Mouse (Mus musculus): ENCODE data around the gene Tra2b. TPM values are rescaled to one million over a fixed set of nuclear protein-coding genes. Genes with fewer than 3 reads are reported as not detected.

Gene Tra2b
- total and polyA plus RNA-seq, 3 experiments: 15.6 to 43.3 (median 33.6) TPM

GRCm38 (mm10) chr16:22270491-22270890, 4.7 kb upstream of the Tra2b start:
- Histone ChIP-seq H3K36me3 (ENCODE audit: control insufficient read depth, insufficient read depth, low read length) (no peaks in the 10 kb centered on the region), H3K79me2 (replicated peaks; ENCODE audit: control insufficient read depth, insufficient read depth, low read length) (no peaks in the 10 kb centered on the region), H3K27me3 (ENCODE audit: control insufficient read depth, insufficient read depth, low read length) (no peaks in the 10 kb centered on the region), H3K9ac (ENCODE audit: low read depth, low read length) (no peak overlapping the region), H3K27ac (no peak overlapping the region), H3K4me3 (no peak overlapping the region), H3K4me1 (ENCODE audit: control insufficient read depth, insufficient read depth, low read length) (no peaks in the 10 kb centered on the region)
- WGBS: 72% methylated on average over 3 of the region's 3 CpGs
- DNase-seq: no peak
- intact Hi-C loops (cut with DNase I): no loop called here
- no peak for TF ChIP-seq POLR2A (IDR thresholded peaks at IDR 0.05; ENCODE audit: insufficient read depth, low read depth, low read length)
- TF ChIP-seq CTCF (IDR thresholded peaks at IDR 0.05): no peak

GRCm38 (mm10) chr16:22266384-22266783, 579 bp upstream of the Tra2b start:
- intact Hi-C loops (cut with DNase I): loop anchor here (5.0 to 10.0 kb wide), 6 partner anchors 104 to 842 kb away; partner anchors contain the start of genes Ehhadh, Igf2bp2, Tmem41a and Vps8
- H3K4me3 ChIP-seq: peak overlapping the region; percentile 99
- no peak for TF ChIP-seq CTCF (IDR thresholded peaks at IDR 0.05)

GRCm38 (mm10) chr16:22264962-22265848, 600 bp downstream of the Tra2b start:
- H3K27me3 ChIP-seq (ENCODE audit: control insufficient read depth, insufficient read depth, low read length): no peaks in the 10 kb centered on the region
- H3K79me2 ChIP-seq (replicated peaks; ENCODE audit: control insufficient read depth, insufficient read depth, low read length): peaks cover 5% of the 10 kb centered on the region
- TF ChIP-seq POLR2A (IDR thresholded peaks at IDR 0.05; ENCODE audit: insufficient read depth, low read depth, low read length): no peak
- no peak for TF ChIP-seq CTCF (IDR thresholded peaks at IDR 0.05)
- TF ChIP-seq EP300 (IDR thresholded peaks at IDR 0.05; ENCODE audit: insufficient read depth, low read depth, low read length): 0 out of 2 replicates have a peak, but pooled peaks have one; percentile 52
- peak overlapping the region; percentile 97 for H3K9ac ChIP-seq (ENCODE audit: low read depth, low read length)
- peaks cover 26% of the 10 kb centered on the region for H3K36me3 ChIP-seq (ENCODE audit: control insufficient read depth, insufficient read depth, low read length)
- H3K4me1 ChIP-seq (ENCODE audit: control insufficient read depth, insufficient read depth, low read length): peaks cover 11% of the 10 kb centered on the region
- peak; percentile 89 to 91 for DNase-seq
- intact Hi-C loops (cut with DNase I): loop anchor here (5.0 to 10.0 kb wide), 6 partner anchors 103 to 840 kb away; partner anchors contain the start of genes Ehhadh, Igf2bp2, Tmem41a and Vps8
- peak overlapping the region; percentile 99 for H3K4me3 ChIP-seq
- peak overlapping the region; percentile 99 for H3K27ac ChIP-seq
- WGBS: under 1% methylated on average over 74 of the region's 81 CpGs

More at GRCm38 (mm10) chr16:22266384-22266783, 579 bp upstream of the Tra2b start:
- Histone ChIP-seq H3K4me1 (ENCODE audit: control insufficient read depth, insufficient read depth, low read length) (peaks cover 8% of the 10 kb centered on the region), H3K36me3 (ENCODE audit: control insufficient read depth, insufficient read depth, low read length) (peaks cover 21% of the 10 kb centered on the region), H3K27ac (peak overlapping the region; percentile 99), H3K79me2 (replicated peaks; ENCODE audit: control insufficient read depth, insufficient read depth, low read length) (peaks cover 5% of the 10 kb centered on the region), H3K9ac (ENCODE audit: low read depth, low read length) (no peak overlapping the region), H3K27me3 (ENCODE audit: control insufficient read depth, insufficient read depth, low read length) (no peaks in the 10 kb centered on the region)
- no peak for DNase-seq
- WGBS: 36% methylated on average over 8 of the region's 8 CpGs

- 1% methylated on average over 16 of the region's 16 CpGs for WGBS
- Histone ChIP-seq H3K79me2 (replicated peaks; ENCODE audit: control insufficient read depth, insufficient read depth, low read length) (peaks cover 5% of the 10 kb centered on the region), H3K27ac (peak overlapping the region; percentile 99), H3K4me1 (ENCODE audit: control insufficient read depth, insufficient read depth, low read length) (peaks cover 14% of the 10 kb centered on the region), H3K27me3 (ENCODE audit: control insufficient read depth, insufficient read depth, low read length) (no peaks in the 10 kb centered on the region), H3K9ac (ENCODE audit: low read depth, low read length) (peak overlapping the region; percentile 97), H3K4me3 (peak overlapping the region; percentile 99), H3K36me3 (ENCODE audit: control insufficient read depth, insufficient read depth, low read length) (peaks cover 28% of the 10 kb centered on the region)
- TF ChIP-seq POLR2A (IDR thresholded peaks at IDR 0.05; ENCODE audit: insufficient read depth, low read depth, low read length): no peak
- TF ChIP-seq EP300 (IDR thresholded peaks at IDR 0.05; ENCODE audit: insufficient read depth, low read depth, low read length): no peak
- TF ChIP-seq CTCF (IDR thresholded peaks at IDR 0.05): no peak
- intact Hi-C loops (cut with DNase I): loop anchor here (10.0 kb wide), 4 partner anchors 160 to 840 kb away; partner anchors contain the start of genes Tmem41a and Vps8
- DNase-seq: no peak
These were observed 1.4 kb downstream of the Tra2b start for GRCm38 (mm10) chr16:22264232-22264961.

- Histone ChIP-seq H3K4me1 (ENCODE audit: control insufficient read depth, insufficient read depth, low read length) (peaks cover 14% of the 10 kb centered on the region), H3K27me3 (ENCODE audit: control insufficient read depth, insufficient read depth, low read length) (no peaks in the 10 kb centered on the region), H3K79me2 (replicated peaks; ENCODE audit: control insufficient read depth, insufficient read depth, low read length) (peaks cover 5% of the 10 kb centered on the region), H3K36me3 (ENCODE audit: control insufficient read depth, insufficient read depth, low read length) (peaks cover 34% of the 10 kb centered on the region), H3K4me3 (peak overlapping the region; percentile 99), H3K27ac (peak overlapping the region; percentile 11; the same call in 1 of the 2 replicates), H3K9ac (ENCODE audit: low read depth, low read length) (no peak overlapping the region)
- TF ChIP-seq EP300 (IDR thresholded peaks at IDR 0.05; ENCODE audit: insufficient read depth, low read depth, low read length) (no peak), CTCF (IDR thresholded peaks at IDR 0.05) (no peak), POLR2A (IDR thresholded peaks at IDR 0.05; ENCODE audit: insufficient read depth, low read depth, low read length) (no peak)
- DNase-seq: no peak
- intact Hi-C loops (cut with DNase I): loop anchor here (10.0 kb wide), 4 partner anchors 158 to 838 kb away; partner anchors contain the start of genes Tmem41a and Vps8
These were observed 2.7 kb downstream of the Tra2b start for GRCm38 (mm10) chr16:22263124-22263523.

All from heart, adult 2 months (tissue).